Mouse (Mus musculus): ENCODE measurements around the gene Lct. TPM values are rescaled to one million over a fixed set of nuclear protein-coding genes. Genes with fewer than 3 reads are reported as not detected.

The Lct gene
- total and polyA plus RNA-seq, 2 experiments from 2014 or later: 0.04 to 0.11 TPM

GRCm38 (mm10) chr1:128359554-128360376 lies 31.6 kb upstream of the Lct start, which contains the start of gene Mcm6:
Mcm6 (minus strand) TSS chr1:128359664.
- Histone ChIP-seq H3K27ac (ENCODE audit: low read depth) (peak within 1 kb of the TSS; percentile 82), H3K4me2 (ENCODE audit: low read depth, low read length) (peak within 1 kb of the TSS; percentile 91), H3K4me3 (ENCODE audit: low read depth, low read length) (peak within 1 kb of the TSS; percentile 95), H3K9ac (replicated peaks; ENCODE audit: low read depth, low read length) (peak within 1 kb of the TSS; percentile 70), H3K9me3 (replicated peaks; ENCODE audit: control insufficient read depth, low read length) (no peaks in the 10 kb centered on the region), H3K36me3 (replicated peaks; ENCODE audit: control insufficient read depth, insufficient read depth, low read length) (peaks cover 31% of the 10 kb centered on the region), H3K4me1 (ENCODE audit: control insufficient read depth, insufficient read depth) (peaks cover 25% of the 10 kb centered on the region), H3K27me3 (ENCODE audit: control insufficient read depth, insufficient read depth, low read length) (no peaks in the 10 kb centered on the region)
- WGBS: 1% methylated on average over 38 of the region's 38 CpGs
- no peak for TF ChIP-seq EP300 (IDR thresholded peaks at IDR 0.05; ENCODE audit: low read depth)
- no peak for TF ChIP-seq CTCF (IDR thresholded peaks at IDR 0.05; ENCODE audit: low read depth)
- ATAC-seq (ENCODE audit: insufficient read depth, low read depth) (peak; percentile 98), DNase-seq (ENCODE audit: low spot score) (peak; percentile 93)

- under 1% methylated on average over 35 of the region's 35 CpGs for WGBS
- peak; percentile 55 for DNase-seq (ENCODE audit: low spot score)
- peak overlapping the region; percentile 95 for H3K4me3 ChIP-seq (ENCODE audit: low read depth, low read length)
- no peaks in the 10 kb centered on the region for H3K27me3 ChIP-seq (ENCODE audit: control insufficient read depth, insufficient read depth, low read length)
- peak overlapping the region; percentile 91 for H3K4me2 ChIP-seq (ENCODE audit: low read depth, low read length)
- peak overlapping the region; percentile 82 for H3K27ac ChIP-seq (ENCODE audit: low read depth)
- peak; percentile 74 for ATAC-seq (ENCODE audit: insufficient read depth, low read depth)
- peak; percentile 3; the same call in 1 of the 2 replicates for TF ChIP-seq CTCF (IDR thresholded peaks at IDR 0.05; ENCODE audit: low read depth)
- TF ChIP-seq EP300 (IDR thresholded peaks at IDR 0.05; ENCODE audit: low read depth): no peak
- H3K36me3 ChIP-seq (replicated peaks; ENCODE audit: control insufficient read depth, insufficient read depth, low read length): peaks cover 34% of the 10 kb centered on the region
- H3K9ac ChIP-seq (replicated peaks; ENCODE audit: low read depth, low read length): peak overlapping the region; percentile 70
- H3K4me1 ChIP-seq (ENCODE audit: control insufficient read depth, insufficient read depth): peaks cover 25% of the 10 kb centered on the region
- H3K9me3 ChIP-seq (replicated peaks; ENCODE audit: control insufficient read depth, low read length): no peaks in the 10 kb centered on the region
Observed at GRCm38 (mm10) chr1:128358916-128359553, 30.9 kb upstream of the Lct start.

GRCm38 (mm10) chr1:128358276-128358675 lies 30.2 kb upstream of the Lct start:
- Histone ChIP-seq H3K36me3 (replicated peaks; ENCODE audit: control insufficient read depth, insufficient read depth, low read length) (peaks cover 39% of the 10 kb centered on the region), H3K9me3 (replicated peaks; ENCODE audit: control insufficient read depth, low read length) (no peaks in the 10 kb centered on the region), H3K4me1 (ENCODE audit: control insufficient read depth, insufficient read depth) (peaks cover 25% of the 10 kb centered on the region), H3K27ac (ENCODE audit: low read depth) (peak overlapping the region; percentile 82), H3K27me3 (ENCODE audit: control insufficient read depth, insufficient read depth, low read length) (no peaks in the 10 kb centered on the region), H3K9ac (replicated peaks; ENCODE audit: low read depth, low read length) (peak overlapping the region; percentile 70; the same call in 1 of the 2 replicates), H3K4me2 (ENCODE audit: low read depth, low read length) (peak overlapping the region; percentile 91), H3K4me3 (ENCODE audit: low read depth, low read length) (peak overlapping the region; percentile 95)
- 53% methylated on average over 6 of the region's 6 CpGs for WGBS
- TF ChIP-seq EP300 (IDR thresholded peaks at IDR 0.05; ENCODE audit: low read depth): no peak
- DNase-seq (ENCODE audit: low spot score) (no peak), ATAC-seq (ENCODE audit: insufficient read depth, low read depth) (no peak)

- WGBS: 42% methylated on average over 3 of the region's 3 CpGs
- no peaks in the 10 kb centered on the region for H3K9me3 ChIP-seq (replicated peaks; ENCODE audit: control insufficient read depth, low read length)
- H3K27ac ChIP-seq (ENCODE audit: low read depth): no peak overlapping the region
- H3K4me2 ChIP-seq (ENCODE audit: low read depth, low read length): peak overlapping the region; percentile 91
- peaks cover 25% of the 10 kb centered on the region for H3K4me1 ChIP-seq (ENCODE audit: control insufficient read depth, insufficient read depth)
- no peaks in the 10 kb centered on the region for H3K27me3 ChIP-seq (ENCODE audit: control insufficient read depth, insufficient read depth, low read length)
- H3K36me3 ChIP-seq (replicated peaks; ENCODE audit: control insufficient read depth, insufficient read depth, low read length): peaks cover 39% of the 10 kb centered on the region
- H3K9ac ChIP-seq (replicated peaks; ENCODE audit: low read depth, low read length): no peak overlapping the region; the same call in 1 of the 2 replicates
- DNase-seq (ENCODE audit: low spot score) (no peak), ATAC-seq (ENCODE audit: insufficient read depth, low read depth) (no peak)
- peak overlapping the region; percentile 0; the same call in 1 of the 2 replicates for H3K4me3 ChIP-seq (ENCODE audit: low read depth, low read length)
- TF ChIP-seq EP300 (IDR thresholded peaks at IDR 0.05; ENCODE audit: low read depth) (no peak), CTCF (IDR thresholded peaks at IDR 0.05; ENCODE audit: low read depth) (no peak)
Observed at GRCm38 (mm10) chr1:128357452-128357851, 29.3 kb upstream of the Lct start.

GRCm38 (mm10) chr1:128353092-128353491 lies 25.0 kb upstream of the Lct start:
- DNase-seq (ENCODE audit: low spot score) (no peak), ATAC-seq (ENCODE audit: insufficient read depth, low read depth) (no peak)
- Histone ChIP-seq H3K4me3 (ENCODE audit: low read depth, low read length) (no peak overlapping the region), H3K27ac (ENCODE audit: low read depth) (no peak overlapping the region), H3K36me3 (replicated peaks; ENCODE audit: control insufficient read depth, insufficient read depth, low read length) (peaks cover 61% of the 10 kb centered on the region), H3K9me3 (replicated peaks; ENCODE audit: control insufficient read depth, low read length) (no peaks in the 10 kb centered on the region), H3K9ac (replicated peaks; ENCODE audit: low read depth, low read length) (no peak overlapping the region), H3K27me3 (ENCODE audit: control insufficient read depth, insufficient read depth, low read length) (no peaks in the 10 kb centered on the region), H3K4me1 (ENCODE audit: control insufficient read depth, insufficient read depth) (peaks cover 10% of the 10 kb centered on the region), H3K4me2 (ENCODE audit: low read depth, low read length) (no peak overlapping the region)
- 71% methylated on average over 3 of the region's 3 CpGs for WGBS
- TF ChIP-seq CTCF (IDR thresholded peaks at IDR 0.05; ENCODE audit: low read depth): no peak
- TF ChIP-seq EP300 (IDR thresholded peaks at IDR 0.05; ENCODE audit: low read depth): no peak

Measured in heart, postnatal 0 days (tissue).